Mouse (Mus musculus) granulocyte monocyte progenitor cell, adult 5-6 weeks (primary cell): ENCODE data around the gene Slc22a22. TPM values are rescaled to one million over a fixed set of nuclear protein-coding genes. Genes with fewer than 3 reads are reported as not detected.
A peak's percentile ranks its signal among the peaks of the same experiment; 100 is the strongest.

Experiments used
- ATAC-seq: replicated peaks from 2 replicates; pipeline ENCODE4 v1.8.0; 2016; ENCODE audit warnings: mild to moderate bottlenecking, moderate TSS enrichment, inconsistent platforms; ENCODE audit not compliant: poor library complexity, severe bottlenecking
- total RNA-seq, 2 experiments: library from RNA; stranded (forward) in 1 of 2; stranded (reverse) in 1 of 2; fragments of 200-712, 200-1000 nt in 1 of 2; fragments of >200 nt in 1 of 2; fragmentation: Nextera tagmentation in 1 of 2; gene quantifications; 2 replicates each; pipeline ENCODE4 v1.2.3; 2014 to 2017

Gene Slc22a22
- total RNA-seq (2014; fragmentation: Nextera tagmentation), result not detected in 2 replicates
- not detected in 2 replicates for total RNA-seq (2017)

GRCm38 (mm10) chr15:57477525-57477924 lies at the start of gene Slc22a22:
Slc22a22 (minus strand) TSS chr15:57477625.
- no peak for ATAC-seq

GRCm38 (mm10) chr15:57523510-57524298 lies 46.3 kb upstream of the Slc22a22 start:
- ATAC-seq, result no peak

GRCm38 (mm10) chr15:57522160-57522559 lies 44.7 kb upstream of the Slc22a22 start:
- ATAC-seq, result no peak

GRCm38 (mm10) chr15:57509185-57510172 lies 32.1 kb upstream of the Slc22a22 start:
- no peak for ATAC-seq

GRCm38 (mm10) chr15:57508242-57509184 lies 31.1 kb upstream of the Slc22a22 start:
- ATAC-seq, result peak; percentile 53; the same call in 1 of the 2 replicates

- no peak for ATAC-seq
Measured at GRCm38 (mm10) chr15:57504126-57504705, 26.8 kb upstream of the Slc22a22 start.

GRCm38 (mm10) chr15:57503656-57504055 lies 26.2 kb upstream of the Slc22a22 start:
- no peak for ATAC-seq

GRCm38 (mm10) chr15:57501559-57501958 lies 24.1 kb upstream of the Slc22a22 start:
- ATAC-seq, result no peak

GRCm38 (mm10) chr15:57496106-57496505 lies 18.7 kb upstream of the Slc22a22 start:
- ATAC-seq, result no peak

- ATAC-seq, result no peak
Measured at GRCm38 (mm10) chr15:57482509-57482908, 5.1 kb upstream of the Slc22a22 start.

- no peak for ATAC-seq
Measured at GRCm38 (mm10) chr15:57471648-57472047, 5.8 kb downstream of the Slc22a22 start.

GRCm38 (mm10) chr15:57465996-57466395 lies 11.4 kb downstream of the Slc22a22 start:
- no peak for ATAC-seq

- no peak for ATAC-seq
Measured at GRCm38 (mm10) chr15:57465061-57465460, 12.4 kb downstream of the Slc22a22 start.

GRCm38 (mm10) chr15:57464066-57464465 lies 13.4 kb downstream of the Slc22a22 start:
- ATAC-seq, result no peak

- no peak for ATAC-seq
Measured at GRCm38 (mm10) chr15:57461284-57461683, 16.1 kb downstream of the Slc22a22 start.

GRCm38 (mm10) chr15:57457374-57457773 lies 20.1 kb downstream of the Slc22a22 start:
- no peak for ATAC-seq

GRCm38 (mm10) chr15:57434710-57435404 lies 42.6 kb downstream of the Slc22a22 start:
- no peak for ATAC-seq

- no peak for ATAC-seq
Measured at GRCm38 (mm10) chr15:57408498-57408897, 68.9 kb downstream of the Slc22a22 start.
